Mouse (Mus musculus) MEL (cell line): ENCODE results near the gene Gm11011.

Experiments used
- CTCF ChIP-seq, 3 experiments: IDR thresholded peaks in 2 of 3; conservative IDR thresholded peaks in 1 of 3; 2 replicates each; pipeline ENCODE4 v1.5.1; 2011 to 2012; ENCODE audit warnings: low read length in 3 of 3, low read depth in 2 of 3, mild to moderate bottlenecking in 2 of 3, improper control_type of control experiment in 1 of 3, inconsistent platforms in 1 of 3, mixed read lengths in 1 of 3, moderate library complexity in 1 of 3; ENCODE audit not compliant: control insufficient read depth in 1 of 3, insufficient read depth in 1 of 3, poor library complexity in 1 of 3, severe bottlenecking in 1 of 3
- GATA1 ChIP-seq: IDR thresholded peaks from 2 replicates; pipeline ENCODE4 v1.6.1; 2011; ENCODE audit warnings: low read depth, low read length, improper control_type of control experiment
- POLR2A ChIP-seq, 2 experiments: IDR thresholded peaks; 2 replicates each; pipeline ENCODE4 v1.6.1; 2011 to 2012; ENCODE audit warnings: low read length in 2 of 2, mild to moderate bottlenecking in 2 of 2, control low read depth in 1 of 2, improper control_type of control experiment in 1 of 2, low read depth in 1 of 2, moderate library complexity in 1 of 2; ENCODE audit not compliant: control insufficient read depth in 1 of 2, insufficient read depth in 1 of 2, poor library complexity in 1 of 2
- TCF12 ChIP-seq: IDR thresholded peaks from 2 replicates; pipeline ENCODE4 v1.6.1; 2014; ENCODE audit warnings: low read depth, mild to moderate bottlenecking, inconsistent platforms, low read length, improper control_type of control experiment, moderate library complexity

DNA sequence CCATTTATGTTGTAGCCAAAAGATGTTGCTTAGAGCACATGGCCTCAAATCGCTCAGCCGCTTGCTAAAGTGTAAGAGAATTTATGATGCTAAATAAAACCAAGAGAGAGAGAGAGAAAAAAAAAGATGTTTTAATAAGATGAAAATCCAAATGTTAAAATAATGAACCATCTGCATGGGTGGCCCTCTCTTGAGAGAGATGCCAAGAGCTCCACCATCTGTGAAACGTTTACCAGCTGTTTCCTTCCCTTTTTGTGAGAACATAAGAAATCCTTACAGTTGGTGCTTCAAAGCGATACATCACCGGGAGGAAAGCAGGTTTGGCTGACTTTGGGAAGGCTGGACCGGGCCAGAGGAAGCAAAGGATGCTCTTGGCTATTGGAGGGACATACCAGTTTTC is 12.6 kb upstream of the Gm11011 start:
- TF ChIP-seq POLR2A (IDR thresholded peaks at IDR 0.05; ENCODE audit: control insufficient read depth in 1 of 2, insufficient read depth in 1 of 2, low read depth in 1 of 2, low read length in 2 of 2, poor library complexity in 1 of 2) (no peak), TCF12 (no peak), CTCF (IDR thresholded peaks at IDR 0.05 in 2 of 3, conservative IDR thresholded peaks at IDR 0.05 in 1 of 3; ENCODE audit: control insufficient read depth in 1 of 3, insufficient read depth in 1 of 3, low read depth in 2 of 3, low read length in 3 of 3, poor library complexity in 1 of 3, severe bottlenecking in 1 of 3) (no peak), GATA1 (no peak)
